10 mouse cellular contexts compared by ENCODE assay signal in genomic region chr4:85387676-85388075, GRCm38 (mm10).
"Had no signal": no experiment of that assay in that cellular context is flagged by ENCODE, and none has a peak within 500 bp of the region (broad histone marks: within the 10 kb centered on the region; RNA-seq: fewer than 3 reads in every experiment).

No protein-coding gene starts in this region.

- DNase-seq: kidney, postnatal 10 days; kidney, postnatal 36 days; layer of hippocampus, postnatal 36 days; liver, embryonic 13.5 days; lung, adult 2 months; lung, postnatal 14 days; lung, postnatal 4 days; thymus, adult 2 months; thymus, postnatal 25 days had no signal

- ATAC-seq: midbrain, embryonic 15.5 days had no signal
